Mouse (Mus musculus) hindbrain, embryonic 10.5 days (tissue): Measurements from ENCODE around the gene 4930562C15Rik. TPM values are rescaled to one million over a fixed set of nuclear protein-coding genes. Genes with fewer than 3 reads are reported as not detected.

Experiments used
- DNase-seq: peaks from one replicate; pipeline ENCODE4 v3.0.0-alpha.2; 2017; ENCODE audit warnings: low spot score
- H3K27ac ChIP-seq: fragments of 300-500 bp; sonication (generic); 2 replicates; pipeline ENCODE4 v1.5.1; 2016; ENCODE audit warnings: mild to moderate bottlenecking, moderate library complexity
- H3K27me3 ChIP-seq: fragments of 300-500 bp; sonication (generic); 2 replicates; pipeline ENCODE4 v1.6.1; 2016; ENCODE audit warnings: mild to moderate bottlenecking; ENCODE audit not compliant: poor library complexity, insufficient read depth, severe bottlenecking
- H3K36me3 ChIP-seq: fragments of 300-500 bp; sonication (generic); 2 replicates; pipeline ENCODE4 v1.6.1; 2016; ENCODE audit warnings: mild to moderate bottlenecking, moderate library complexity
- H3K4me1 ChIP-seq: fragments of 300-500 bp; sonication (generic); replicated peaks from 2 replicates; pipeline ENCODE4 v1.6.1; 2016; ENCODE audit warnings: mild to moderate bottlenecking
- H3K4me3 ChIP-seq: fragments of 300-500 bp; sonication (generic); 2 replicates; pipeline ENCODE4 v1.5.1; 2016; ENCODE audit warnings: mild to moderate bottlenecking, moderate library complexity
- H3K9me3 ChIP-seq: fragments of 300-500 bp; sonication (generic); 2 replicates; pipeline ENCODE4 v1.6.1; 2016; ENCODE audit warnings: mild to moderate bottlenecking, moderate library complexity
- WGBS: fragments of 180-500 bp; shearing (Covaris S2); methylation state at CpG from one replicate; pipeline ENCODE4 v1.1.7; 2016; 5-methylcytosine and 5-hydroxymethylcytosine counted together
- polyA plus RNA-seq: library from polyadenylated mRNA; unstranded; fragments of >200 nt; fragmentation: Nextera tagmentation; extraction: Ambion mirVana; gene quantifications from 2 replicates; pipeline ENCODE4 v1.2.1, GENCODE M21; 2016

The 4930562C15Rik gene
- polyA plus RNA-seq, 1 experiment from 2014 or later = 0.55 TPM

GRCm38 (mm10) chr16:4870490-4870889 lies 35.3 kb downstream of the 4930562C15Rik start:
- 91% methylated on average over 5 of the region's 5 CpGs for WGBS
- no peaks in the 10 kb centered on the region for H3K9me3 ChIP-seq
- peaks cover 43% of the 10 kb centered on the region for H3K36me3 ChIP-seq
- no peak overlapping the region for H3K4me3 ChIP-seq
- DNase-seq = no peak
- H3K27me3 ChIP-seq = no peaks in the 10 kb centered on the region
- no peaks in the 10 kb centered on the region; the same call in 1 of the 2 replicates for H3K4me1 ChIP-seq
- H3K27ac ChIP-seq = no peak overlapping the region

DNA sequence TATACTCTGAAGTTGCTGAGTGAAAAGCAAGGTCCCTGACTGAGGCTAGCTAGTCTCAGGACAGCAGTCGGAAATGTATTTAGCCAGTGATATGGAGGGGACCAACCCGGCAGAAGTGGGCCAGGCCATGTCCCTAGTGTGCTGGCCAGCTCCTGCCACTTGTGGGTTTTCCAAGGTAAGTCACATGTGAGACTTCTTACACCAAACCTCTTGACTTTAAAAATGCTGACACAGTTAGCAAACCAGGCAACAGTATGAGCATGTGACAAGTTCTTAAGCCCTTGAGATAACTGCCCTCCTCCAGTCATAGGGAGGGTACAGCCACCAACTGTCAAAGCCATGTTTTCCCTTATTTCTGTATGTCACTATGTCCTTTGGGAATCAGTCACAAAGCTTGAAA lies 36.7 kb downstream of the 4930562C15Rik start:
- Histone ChIP-seq H3K36me3 (peaks cover 54% of the 10 kb centered on the region), H3K9me3 (no peaks in the 10 kb centered on the region), H3K4me3 (no peak overlapping the region), H3K27ac (no peak overlapping the region), H3K27me3 (no peaks in the 10 kb centered on the region), H3K4me1 (no peaks in the 10 kb centered on the region; the same call in 1 of the 2 replicates)
- WGBS = 85% methylated on average over 2 of the region's 2 CpGs
- no peak for DNase-seq

DNA sequence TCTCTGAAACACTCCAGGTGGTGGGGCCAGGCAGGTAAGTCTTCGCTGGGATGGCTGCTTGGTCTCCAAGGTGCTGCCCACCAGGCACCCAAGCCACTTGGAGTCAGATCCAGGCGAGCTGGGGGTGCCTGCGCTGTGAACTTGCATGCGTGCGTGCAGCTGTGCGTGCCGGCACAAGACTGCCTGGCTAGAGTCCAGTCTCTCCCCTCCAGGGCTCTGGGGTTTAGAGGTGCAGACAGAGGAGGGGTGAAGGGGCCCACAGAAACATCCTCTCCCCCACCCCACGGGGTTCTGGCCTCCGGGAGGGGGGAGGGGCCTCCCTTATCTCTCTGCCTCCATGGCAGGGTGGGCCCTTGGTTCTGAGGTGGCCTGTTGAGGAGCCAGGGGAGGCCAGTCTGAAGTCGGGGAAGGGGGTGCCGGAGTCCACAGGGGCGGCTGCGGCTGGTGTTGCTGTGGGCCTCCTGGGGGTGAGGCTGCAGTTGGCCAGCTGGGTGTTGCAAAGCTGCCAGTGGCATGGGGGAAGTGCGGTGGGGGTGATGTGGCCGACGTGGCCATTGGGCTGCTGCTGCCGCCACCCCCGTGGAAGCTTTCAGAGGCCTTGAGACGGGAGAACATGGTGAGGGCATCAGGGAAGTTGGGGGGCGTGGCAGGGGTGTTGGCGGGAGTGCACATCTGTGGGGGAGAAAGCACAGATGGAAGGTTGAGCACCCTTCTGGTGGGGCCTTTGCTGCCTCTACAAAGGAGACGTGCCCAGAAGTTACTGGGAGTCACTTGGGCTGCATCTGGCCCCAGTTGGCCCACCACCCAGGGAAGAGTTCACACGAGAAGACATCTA lies 40.2 kb downstream of the 4930562C15Rik start:
- Histone ChIP-seq H3K4me3 (no peak overlapping the region), H3K36me3 (peaks cover 39% of the 10 kb centered on the region), H3K9me3 (no peaks in the 10 kb centered on the region), H3K27ac (no peak overlapping the region), H3K4me1 (peaks cover 23% of the 10 kb centered on the region), H3K27me3 (no peaks in the 10 kb centered on the region)
- no peak for DNase-seq
- WGBS = 91% methylated on average over 23 of the region's 23 CpGs

- Histone ChIP-seq H3K4me1 (peaks cover 28% of the 10 kb centered on the region), H3K36me3 (peaks cover 39% of the 10 kb centered on the region), H3K27ac (no peak overlapping the region), H3K27me3 (no peaks in the 10 kb centered on the region), H3K4me3 (no peak overlapping the region), H3K9me3 (no peaks in the 10 kb centered on the region)
- DNase-seq = no peak
- 87% methylated on average over 8 of the region's 8 CpGs for WGBS
These were observed 40.9 kb downstream of the 4930562C15Rik start for GRCm38 (mm10) chr16:4876033-4876680.

DNA sequence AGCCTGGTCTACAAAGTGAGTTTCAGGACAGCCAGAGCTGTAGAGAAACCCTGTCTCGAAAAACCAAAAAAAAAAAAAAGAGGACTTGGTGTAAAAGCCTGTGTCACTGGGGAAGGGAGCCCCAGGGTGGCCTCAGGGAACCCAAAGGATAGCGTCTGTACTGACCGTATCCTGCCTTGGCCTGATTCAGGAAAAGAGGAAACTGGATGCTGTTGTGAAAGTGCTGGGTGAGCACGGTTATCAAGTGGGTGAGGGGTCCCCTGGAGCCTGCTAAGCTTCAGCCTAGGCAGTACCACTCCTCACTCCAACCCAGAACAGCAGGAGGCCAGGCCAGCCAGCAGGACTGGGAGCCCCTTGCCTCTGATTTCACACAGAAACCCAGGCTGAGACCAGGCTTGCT lies 42.0 kb downstream of the 4930562C15Rik start:
- Histone ChIP-seq H3K4me1 (peaks cover 37% of the 10 kb centered on the region), H3K4me3 (peak overlapping the region; percentile 96; the same call in 1 of the 2 replicates), H3K9me3 (no peaks in the 10 kb centered on the region), H3K36me3 (peaks cover 39% of the 10 kb centered on the region), H3K27ac (no peak overlapping the region), H3K27me3 (no peaks in the 10 kb centered on the region)
- DNase-seq = no peak
- 89% methylated on average over 4 of the region's 4 CpGs for WGBS

DNA sequence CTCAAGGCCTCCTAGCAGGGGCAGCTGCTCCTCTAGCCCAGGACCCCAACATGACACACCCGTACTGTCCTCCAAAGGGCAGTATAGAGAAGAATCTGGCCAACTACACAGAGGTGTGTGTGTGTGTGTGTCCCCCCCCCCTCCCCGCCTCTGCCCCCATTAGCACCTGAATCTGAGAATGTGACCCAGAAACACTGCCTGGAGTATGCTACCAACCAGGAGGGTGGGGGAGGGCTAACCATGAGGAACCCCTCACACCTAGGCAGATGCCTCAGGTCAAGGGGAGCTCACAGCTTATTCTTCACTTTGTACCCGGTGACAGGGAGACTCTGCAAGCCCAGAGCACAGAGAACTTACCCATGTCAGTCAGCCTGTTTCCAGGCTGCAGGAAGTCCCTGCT lies 42.5 kb downstream of the 4930562C15Rik start:
- no peaks in the 10 kb centered on the region for H3K9me3 ChIP-seq
- peaks cover 38% of the 10 kb centered on the region for H3K36me3 ChIP-seq
- DNase-seq = no peak
- WGBS = 85% methylated on average over 3 of the region's 3 CpGs
- peak overlapping the region; percentile 96 for H3K4me3 ChIP-seq
- peak overlapping the region; percentile 92; the same call in 1 of the 2 replicates for H3K27ac ChIP-seq
- no peaks in the 10 kb centered on the region for H3K27me3 ChIP-seq
- H3K4me1 ChIP-seq = peaks cover 37% of the 10 kb centered on the region

DNA sequence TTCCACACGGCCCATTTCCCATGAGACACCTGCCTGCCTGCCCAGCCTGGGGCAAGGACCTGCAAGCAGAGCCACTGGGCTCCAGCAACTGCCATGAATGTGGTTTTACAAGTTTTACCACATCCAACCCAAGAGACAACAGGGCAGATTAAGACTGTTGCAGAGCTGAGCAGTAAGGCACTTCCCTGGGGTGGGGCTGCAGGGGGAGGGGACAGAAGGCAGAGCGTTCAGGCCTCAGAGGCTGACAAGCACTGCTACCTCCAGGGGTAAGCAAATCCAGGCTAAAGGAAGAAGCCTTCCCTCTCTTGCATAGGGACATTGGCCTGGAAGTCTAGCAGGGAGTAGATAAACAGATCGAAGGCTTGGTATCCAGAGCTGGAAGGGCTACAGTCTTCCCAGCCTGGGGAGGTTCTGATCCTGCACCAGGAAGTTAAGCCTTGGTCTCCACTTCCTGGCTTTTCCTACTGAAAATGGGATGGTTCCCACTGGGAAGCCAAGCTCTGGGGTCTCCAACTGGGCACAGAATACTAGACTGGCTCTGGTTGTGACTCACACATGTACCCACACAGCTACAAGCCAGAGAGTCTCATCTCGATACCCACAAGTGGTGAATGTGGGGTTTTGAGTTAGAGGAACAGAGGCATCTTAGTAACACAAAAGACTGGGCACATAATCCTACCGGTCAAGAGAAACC lies 43.1 kb downstream of the 4930562C15Rik start:
- Histone ChIP-seq H3K36me3 (peaks cover 32% of the 10 kb centered on the region), H3K27ac (peak overlapping the region; percentile 92), H3K4me1 (peaks cover 37% of the 10 kb centered on the region), H3K4me3 (peak overlapping the region; percentile 96), H3K27me3 (no peaks in the 10 kb centered on the region), H3K9me3 (no peaks in the 10 kb centered on the region)
- 45% methylated on average over 5 of the region's 5 CpGs for WGBS
- peak; percentile 16 for DNase-seq

- no peaks in the 10 kb centered on the region for H3K27me3 ChIP-seq
- DNase-seq = no peak
- under 1% methylated on average over 54 of the region's 54 CpGs for WGBS
These were observed 44.0 kb downstream of the 4930562C15Rik start for GRCm38 (mm10) chr16:4879101-4879707.

DNA sequence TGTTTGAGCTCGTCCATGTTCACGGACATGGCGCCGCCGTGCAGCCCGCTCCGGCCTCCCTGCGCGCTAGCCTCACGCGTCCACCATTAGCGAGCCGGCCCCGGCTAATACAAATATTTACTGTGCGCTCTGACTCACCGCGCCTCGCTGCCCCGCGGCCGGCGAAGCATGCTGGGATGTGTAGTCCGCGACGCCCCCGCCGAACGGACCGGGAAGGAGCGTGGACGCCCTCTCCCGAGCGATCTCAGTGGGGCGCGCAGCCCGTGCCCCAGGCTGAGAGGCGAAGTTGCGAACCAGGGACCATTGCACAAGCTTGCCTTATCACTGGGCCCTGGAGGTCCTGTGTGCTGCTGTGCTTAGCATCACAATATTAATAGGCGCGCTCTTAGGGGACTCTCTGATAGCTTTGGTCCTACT lies 44.5 kb downstream of the 4930562C15Rik start:
- Histone ChIP-seq H3K9me3 (no peaks in the 10 kb centered on the region), H3K36me3 (peaks cover 18% of the 10 kb centered on the region), H3K4me1 (peaks cover 37% of the 10 kb centered on the region), H3K4me3 (peak overlapping the region; percentile 96), H3K27ac (peak overlapping the region; percentile 92), H3K27me3 (no peaks in the 10 kb centered on the region)
- under 1% methylated on average over 40 of the region's 40 CpGs for WGBS
- peak; percentile 89 for DNase-seq

More at GRCm38 (mm10) chr16:4879101-4879707, 44.0 kb downstream of the 4930562C15Rik start:
- Histone ChIP-seq H3K4me1 (peaks cover 37% of the 10 kb centered on the region), H3K36me3 (peaks cover 23% of the 10 kb centered on the region), H3K27ac (peak overlapping the region; percentile 92), H3K9me3 (no peaks in the 10 kb centered on the region), H3K4me3 (peak overlapping the region; percentile 96)

- Histone ChIP-seq H3K36me3 (peaks cover 13% of the 10 kb centered on the region), H3K27me3 (no peaks in the 10 kb centered on the region), H3K27ac (peak within 1 kb of the TSS; percentile 92), H3K4me1 (peaks cover 40% of the 10 kb centered on the region), H3K9me3 (no peaks in the 10 kb centered on the region), H3K4me3 (peak within 1 kb of the TSS; percentile 96)
- under 1% methylated on average over 48 of the region's 48 CpGs for WGBS
- peak; percentile 99 for DNase-seq
These were observed 45.1 kb downstream of the 4930562C15Rik start, which contains the start of gene Ubald1 for GRCm38 (mm10) chr16:4880136-4880825. Gene Ubald1, minus strand, starts transcription at chr16:4880315.

- peak overlapping the region; percentile 92 for H3K27ac ChIP-seq
- DNase-seq = no peak
- H3K36me3 ChIP-seq = no peaks in the 10 kb centered on the region
- H3K27me3 ChIP-seq = no peaks in the 10 kb centered on the region
- peak overlapping the region; percentile 96 for H3K4me3 ChIP-seq
- H3K9me3 ChIP-seq = no peaks in the 10 kb centered on the region
- WGBS = 78% methylated on average over 10 of the region's 10 CpGs
- H3K4me1 ChIP-seq = peaks cover 48% of the 10 kb centered on the region
These were observed 46.5 kb downstream of the 4930562C15Rik start for GRCm38 (mm10) chr16:4881400-4882351.
